Mouse (Mus musculus) ovary, adult 18-20 months (tissue): ENCODE measurements around the gene Slc22a23.

ENCODE experiments used
- DNase-seq: peaks from one replicate; pipeline ENCODE4 v3.0.0; 2022; ENCODE audit warnings: low spot score, mixed read lengths

Slc22a23 gene

DNA sequence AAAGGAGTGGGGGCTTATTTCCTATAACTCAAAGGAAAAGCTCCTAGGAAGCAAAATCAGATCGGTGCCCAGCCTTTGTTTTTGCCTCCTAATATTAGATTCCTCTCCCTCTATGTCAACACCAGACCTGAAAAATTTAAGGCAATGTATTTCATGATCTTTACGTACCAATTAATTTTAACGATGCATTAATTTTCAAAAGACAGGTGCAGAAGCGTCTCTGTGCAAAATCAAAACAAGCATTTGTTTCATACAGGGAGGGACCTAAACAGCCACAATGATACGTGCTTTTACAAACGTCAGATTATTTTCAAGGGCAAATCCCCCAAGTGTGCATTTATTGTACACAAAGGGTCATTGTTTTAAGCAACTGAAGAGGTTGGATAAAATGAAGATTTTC, 212.1 kb downstream of the Slc22a23 start:
- no peak for DNase-seq

DNA sequence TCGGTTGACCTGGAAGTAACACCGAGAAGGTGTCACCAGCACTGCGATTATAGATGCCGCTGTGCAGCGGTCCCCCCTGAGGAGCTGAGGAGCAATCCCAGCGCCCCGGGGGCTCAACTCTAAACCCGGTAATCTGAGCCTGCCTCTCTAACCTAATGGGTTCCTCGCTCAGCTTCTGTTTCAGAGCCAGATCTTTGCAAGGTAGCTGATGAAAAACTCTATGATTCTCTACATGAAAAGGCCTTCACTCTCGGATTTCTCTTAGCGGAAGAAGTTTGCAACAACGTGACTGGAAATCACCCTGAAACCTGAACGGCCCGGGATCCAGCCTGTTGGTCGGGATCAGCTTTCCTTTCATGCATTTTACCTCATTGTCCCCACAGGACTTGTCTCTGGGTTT, 212.7 kb downstream of the Slc22a23 start:
- DNase-seq = no peak

DNA sequence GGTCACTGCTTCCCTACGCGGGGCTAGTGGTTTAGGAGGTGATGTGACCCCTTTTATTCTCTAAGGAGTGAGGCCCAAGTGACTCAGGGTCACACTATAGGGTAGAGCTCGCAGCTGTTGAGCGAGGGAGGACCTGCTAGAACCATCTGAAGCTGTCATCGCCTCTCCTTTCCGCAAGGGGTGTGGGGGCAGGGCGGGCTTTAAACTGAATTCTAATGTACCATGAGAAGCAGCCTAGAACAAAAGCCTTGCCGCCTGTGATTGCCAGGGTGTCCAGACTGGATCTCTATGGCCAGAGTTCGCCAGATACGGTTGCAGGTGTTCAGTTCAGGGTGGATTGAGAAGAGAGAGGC, 213.3 kb downstream of the Slc22a23 start:
- no peak for DNase-seq

DNA sequence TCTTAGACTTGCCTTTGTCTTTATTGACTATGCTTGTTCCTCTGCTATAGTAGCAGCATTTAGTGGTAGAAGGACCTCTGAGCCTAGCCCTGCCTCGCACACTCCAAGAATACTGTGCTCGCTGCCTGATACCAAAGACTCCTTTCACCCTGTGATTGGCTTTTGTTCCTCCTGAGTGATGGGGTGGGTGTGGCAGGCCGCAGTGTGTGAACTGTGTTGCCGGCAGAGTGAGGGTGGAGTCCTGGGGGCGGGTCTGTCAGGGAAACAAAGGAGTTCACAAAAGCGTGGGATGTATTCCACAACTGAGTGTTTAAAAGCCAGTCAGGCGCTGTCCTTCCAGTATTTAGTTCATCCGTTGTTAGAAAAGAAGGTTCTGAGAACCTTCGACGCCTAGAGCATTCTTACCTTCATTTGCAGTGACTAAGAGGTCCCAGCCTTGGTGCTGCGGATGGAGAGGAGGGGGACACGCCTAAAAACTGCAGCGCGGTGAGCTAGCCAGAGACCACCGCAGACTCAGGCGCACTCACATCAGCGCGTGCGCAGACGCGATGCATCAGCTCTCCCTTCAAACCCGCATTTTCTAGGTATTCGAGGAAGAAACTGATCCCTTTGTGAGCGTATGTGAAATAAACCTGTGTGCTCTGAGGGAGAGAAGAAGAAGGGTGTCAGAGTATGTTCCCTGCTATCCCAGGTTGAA, 213.8 kb downstream of the Slc22a23 start:
- no peak for DNase-seq

DNA sequence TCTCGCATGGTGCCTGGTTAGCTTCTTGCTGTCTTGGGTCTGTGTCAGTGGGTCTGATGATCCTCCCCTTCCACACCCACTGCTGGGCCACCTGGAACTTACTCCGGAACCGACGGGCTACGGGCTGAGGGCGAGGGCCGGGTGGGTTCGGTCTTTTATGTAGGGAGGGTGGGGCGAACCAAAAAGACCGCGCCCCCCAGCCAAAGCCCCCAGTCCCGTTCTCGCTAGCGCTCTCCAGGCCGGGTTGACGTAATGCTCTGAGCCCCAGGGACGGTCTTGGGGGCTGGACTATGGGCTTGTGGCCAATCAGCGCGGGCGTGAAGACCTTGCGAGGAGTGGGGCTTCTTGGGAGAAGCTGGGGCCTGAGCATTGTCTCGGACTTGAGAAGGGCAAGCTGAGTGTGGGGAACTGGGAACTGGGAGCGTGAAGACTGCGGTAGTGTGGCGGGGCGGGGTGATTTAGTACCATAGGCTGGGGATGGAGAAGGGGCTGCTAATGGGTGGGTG, 214.7 kb downstream of the Slc22a23 start, which contains the start of gene Tubb2b:
Gene Tubb2b, minus strand, starts transcription at position 241 of the 506 bp plus-strand sequence.
- DNase-seq = peak; percentile 39

DNA sequence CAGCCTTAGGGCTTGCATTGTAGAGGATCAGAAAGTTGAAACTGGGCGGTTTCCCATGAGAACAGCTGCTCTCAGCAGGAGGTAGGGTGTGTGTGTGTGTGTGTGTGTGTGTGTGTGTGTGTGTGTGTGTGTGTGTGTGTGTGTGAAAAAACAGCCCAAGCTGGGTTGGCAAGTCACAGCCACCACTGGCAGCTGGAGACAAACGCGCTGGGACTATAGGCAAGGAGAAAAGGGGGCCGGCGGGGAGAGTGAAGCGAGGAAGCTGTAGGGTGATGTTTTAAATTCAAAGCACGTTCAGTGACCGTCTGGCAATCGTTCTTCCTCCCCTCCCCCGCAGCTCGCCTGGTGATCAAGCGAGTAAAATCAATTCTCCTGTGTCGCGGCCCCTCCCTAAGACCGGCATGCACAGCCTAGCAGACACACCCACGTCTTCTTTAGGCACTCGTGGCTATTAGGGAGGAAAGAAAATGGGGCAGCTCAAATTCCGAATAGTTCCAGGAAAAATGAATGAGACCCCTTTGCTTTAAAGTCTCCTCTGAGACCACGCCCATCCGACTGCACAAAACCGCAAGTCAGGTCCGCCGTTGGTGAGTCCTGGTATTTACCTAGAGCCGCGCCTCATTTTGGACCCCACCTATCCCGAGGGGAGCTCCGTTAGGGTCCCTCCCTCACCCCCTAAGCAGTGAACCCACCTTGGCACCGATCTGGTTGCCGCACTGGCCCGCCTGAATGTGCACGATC, 215.3 kb downstream of the Slc22a23 start:
- DNase-seq = no peak
